In the genomic region with DNA sequence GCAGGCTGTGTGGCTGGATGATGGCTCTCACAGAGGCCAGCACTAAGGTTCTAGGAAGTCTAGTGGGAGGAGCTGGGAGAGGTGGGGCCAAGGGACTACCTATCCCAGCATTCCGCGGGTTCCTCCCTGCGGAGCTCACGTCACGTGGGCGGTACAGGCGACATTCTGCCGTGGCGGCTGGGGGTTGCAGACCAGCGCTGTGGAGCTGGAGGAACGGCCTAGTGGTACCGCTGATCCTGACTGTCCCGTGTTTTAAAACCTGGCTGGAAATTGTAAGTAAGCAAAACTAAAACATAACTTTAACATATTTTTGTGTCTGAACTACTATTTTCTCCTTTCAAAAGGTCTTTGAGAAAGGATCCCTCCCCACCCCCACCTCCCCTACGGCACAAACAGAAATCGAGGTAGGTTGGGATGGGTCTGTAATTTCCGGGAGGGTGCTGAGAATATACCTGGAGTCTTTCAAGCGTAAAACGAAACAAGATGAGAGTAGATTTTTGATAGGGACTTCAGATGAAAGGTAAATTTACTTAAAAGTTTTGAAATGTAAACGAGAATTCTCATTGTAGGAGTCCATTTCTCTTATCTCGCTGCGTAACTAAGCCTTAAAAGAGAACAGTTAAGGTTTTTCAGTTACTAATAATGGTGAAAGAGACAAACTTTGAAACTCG, we compare ENCODE assay signal across 8 mouse cellular contexts. TPM values are rescaled to one million over a fixed set of nuclear protein-coding genes. Genes with fewer than 3 reads are reported as not detected.
A peak's percentile ranks its signal among the peaks of the same experiment; 100 is the strongest.
DNase-seq lines count a peak whose midpoint lies in the region; ATAC-seq and TF ChIP-seq lines count a peak whose summit lies in the region.

No protein-coding gene starts in this region.

- no peaks in the 10 kb centered on the region for H3K9me3 ChIP-seq in ES-E14 (ENCODE audit: control insufficient read depth, insufficient read depth, low read depth, low read length)
- H3K9me3 ChIP-seq in forebrain, embryonic 14.5 days (replicated peaks; ENCODE audit: control insufficient read depth, low read length), result no peaks in the 10 kb centered on the region
- no peaks in the 10 kb centered on the region for H3K9me3 ChIP-seq in liver, postnatal 0 days (ENCODE audit: low read length)
- no peaks in the 10 kb centered on the region for H3K9me3 ChIP-seq in neural tube, embryonic 13.5 days

- 2% methylated on average over 22 of the region's 22 CpGs for WGBS in forebrain, embryonic 14.5 days
- 1% methylated on average over 22 of the region's 22 CpGs for WGBS in liver, postnatal 0 days (ENCODE audit: insufficient replicate concordance)
- WGBS in neural tube, embryonic 13.5 days, result 2% methylated on average over 22 of the region's 22 CpGs

- peak; percentile 87 for ATAC-seq in forebrain, embryonic 14.5 days
- peak; percentile 61 for ATAC-seq in liver, postnatal 0 days
- peak; percentile 73 for ATAC-seq in neural tube, embryonic 13.5 days (ENCODE audit: low read depth)

- no peak overlapping the region; the same call in 1 of the 2 replicates for H3K27ac ChIP-seq in ES-E14 (ENCODE audit: insufficient read depth, low read depth, low read length, poor library complexity, severe bottlenecking)
- no peak overlapping the region for H3K27ac ChIP-seq in forebrain, embryonic 14.5 days (ENCODE audit: low read depth, low read length)
- H3K27ac ChIP-seq in liver, postnatal 0 days (ENCODE audit: low read depth), result peak overlapping the region; percentile 81
- no peak overlapping the region; the same call in 1 of the 2 replicates for H3K27ac ChIP-seq in neural tube, embryonic 13.5 days (replicated peaks)

- no peaks in the 10 kb centered on the region for H3K4me1 ChIP-seq in ES-E14 (ENCODE audit: control insufficient read depth in 2 of 2, insufficient read depth in 2 of 2, low read length in 2 of 2, poor library complexity in 1 of 2)
- peaks cover 13% of the 10 kb centered on the region for H3K4me1 ChIP-seq in forebrain, embryonic 14.5 days (ENCODE audit: control insufficient read depth, insufficient read depth, low read length)
- H3K4me1 ChIP-seq in liver, postnatal 0 days (ENCODE audit: insufficient read depth), result peaks cover 25% of the 10 kb centered on the region
- peaks cover 36% of the 10 kb centered on the region for H3K4me1 ChIP-seq in neural tube, embryonic 13.5 days (replicated peaks)

- no peak for TF ChIP-seq CTCF in liver, postnatal 0 days (IDR thresholded peaks at IDR 0.05; ENCODE audit: low read depth)

- no peaks in the 10 kb centered on the region for H3K27me3 ChIP-seq in forebrain, embryonic 14.5 days (replicated peaks; ENCODE audit: control insufficient read depth, insufficient read depth, low read length)
- H3K27me3 ChIP-seq in liver, postnatal 0 days (ENCODE audit: insufficient read depth, low read length), result no peaks in the 10 kb centered on the region
- no peaks in the 10 kb centered on the region for H3K27me3 ChIP-seq in neural tube, embryonic 13.5 days

- peak; percentile 94 for DNase-seq in ES-E14 (ENCODE audit: low read depth, low spot score)
- DNase-seq in cerebellum, adult 11 months, result peak; percentile 85
- peak; percentile 96 for DNase-seq in forebrain, embryonic 14.5 days (ENCODE audit: low spot score)
- DNase-seq in heart, postnatal 14 days, result peak; percentile 89 to 92
- DNase-seq in layer of hippocampus, adult 11-12 months (ENCODE audit: low spot score), result peak; percentile 89
- peak; percentile 95 for DNase-seq in liver, postnatal 0 days
- peak; percentile 94 for DNase-seq in telencephalon, adult 2 months (ENCODE audit: low read depth, low spot score)

- peak overlapping the region; percentile 58 for H3K4me2 ChIP-seq in forebrain, embryonic 14.5 days (ENCODE audit: low read length)
- peak overlapping the region; percentile 68 for H3K4me2 ChIP-seq in liver, postnatal 0 days (ENCODE audit: low read depth, low read length)
- peak overlapping the region; percentile 68 for H3K4me2 ChIP-seq in neural tube, embryonic 13.5 days

- peak overlapping the region; percentile 65 to 76 for H3K4me3 ChIP-seq in ES-E14 (ENCODE audit: insufficient read depth in 1 of 2, low read depth in 1 of 2, low read length in 2 of 2, poor library complexity in 1 of 2, severe bottlenecking in 1 of 2)
- H3K4me3 ChIP-seq in forebrain, embryonic 14.5 days (ENCODE audit: low read depth, low read length), result peak overlapping the region; percentile 58
- peak overlapping the region; percentile 79 for H3K4me3 ChIP-seq in liver, postnatal 0 days (ENCODE audit: low read depth, low read length)
- peak overlapping the region; percentile 63 for H3K4me3 ChIP-seq in neural tube, embryonic 13.5 days

- H3K9ac ChIP-seq in ES-E14 (ENCODE audit: insufficient read depth, low read depth, low read length, poor library complexity, severe bottlenecking), result peak overlapping the region; percentile 38; the same call in 1 of the 2 replicates
- H3K9ac ChIP-seq in forebrain, embryonic 14.5 days (ENCODE audit: low read length), result peak overlapping the region; percentile 71
- peak overlapping the region; percentile 75 for H3K9ac ChIP-seq in liver, postnatal 0 days (replicated peaks)
- H3K9ac ChIP-seq in neural tube, embryonic 13.5 days, result peak overlapping the region; percentile 79

- in situ Hi-C loops in ES-E14 (cut with MboI; ENCODE audit: low sequenced_read_pairs in 2 of 2, unreplicated experiment in 2 of 2), result no loop called here

- H3K36me3 ChIP-seq in ES-E14 (ENCODE audit: control insufficient read depth, insufficient read depth, low read length, poor library complexity, severe bottlenecking), result peaks cover 11% of the 10 kb centered on the region
- H3K36me3 ChIP-seq in forebrain, embryonic 14.5 days (ENCODE audit: control insufficient read depth, insufficient read depth, low read length), result peaks cover 11% of the 10 kb centered on the region
- peaks cover 27% of the 10 kb centered on the region for H3K36me3 ChIP-seq in liver, postnatal 0 days (replicated peaks; ENCODE audit: insufficient read depth, low read length)
- H3K36me3 ChIP-seq in neural tube, embryonic 13.5 days, result 0 out of 2 replicates have a peak, but pooled peaks cover 12% of the 10 kb centered on the region

- intact Hi-C loops in heart, postnatal 14 days (cut with DNase I), result loop anchor here (5.0 kb wide), 1 partner anchor 41 kb away; no protein-coding TSS in a partner anchor

- TF ChIP-seq EP300 in liver, postnatal 0 days (IDR thresholded peaks at IDR 0.05; ENCODE audit: low read depth), result no peak

TF ChIP-seq in ES-E14, 5 proteins besides CTCF, POLR2A, EP300 and RAD21:
- TF ChIP-seq CHD2 (IDR thresholded peaks at IDR 0.05; ENCODE audit: low read depth, low read length), result peak; percentile 42; the same call in 1 of the 2 replicates
- TF ChIP-seq HCFC1 (IDR thresholded peaks at IDR 0.05; ENCODE audit: borderline replicate concordance, insufficient read depth, low read length), result peak; percentile 89
- TF ChIP-seq MAFK (IDR thresholded peaks at IDR 0.05; ENCODE audit: insufficient read depth, low read depth, low read length), result no peak
- no peak for TF ChIP-seq ZC3H11A (IDR thresholded peaks at IDR 0.05; ENCODE audit: borderline replicate concordance, low read depth, low read length)
- no peak for TF ChIP-seq ZNF384 (IDR thresholded peaks at IDR 0.05; ENCODE audit: low read depth, low read length)
TF ChIP-seq in ES-E14: peak in this region for 2.

RNA-seq across cellular contexts. Expression of gene Tor1aip1, which starts 4.6 kb away (rescaled TPM):
- total RNA-seq in ES-E14 (2012; rRNA removed), result 27.9 and 28.5 TPM in 2 replicates
- polyA plus RNA-seq in forebrain, embryonic 14.5 days (2014; fragmentation: Nextera tagmentation; extraction: Ambion mirVana), result 24.3 and 29.7 TPM in 2 replicates
- 10 to 100 TPM; 70.8 to 74.8 TPM for total RNA-seq in heart, postnatal 14 days (2021)
- 29.1 and 29.2 TPM in 2 replicates for polyA plus RNA-seq in liver, postnatal 0 days (2015; fragmentation: Nextera tagmentation; extraction: Ambion mirVana)
- 24.2 and 26.5 TPM in 2 replicates for polyA plus RNA-seq in neural tube, embryonic 13.5 days (2015; fragmentation: Nextera tagmentation; extraction: Ambion mirVana)

RNA-seq across cellular contexts. Expression of gene Tor1aip2, which starts 5.7 kb away (rescaled TPM):
- total RNA-seq in ES-E14 (2012; rRNA removed), result 94.3 and 107 TPM in 2 replicates
- polyA plus RNA-seq in forebrain, embryonic 14.5 days (2014; fragmentation: Nextera tagmentation; extraction: Ambion mirVana), result 87.9 and 92.0 TPM in 2 replicates
- total RNA-seq in heart, postnatal 14 days (2021), result 10 to 100 TPM; 49.4 to 50.1 TPM
- polyA plus RNA-seq in liver, postnatal 0 days (2015; fragmentation: Nextera tagmentation; extraction: Ambion mirVana), result 43.7 and 45.3 TPM in 2 replicates
- 77.3 and 78.9 TPM in 2 replicates for polyA plus RNA-seq in neural tube, embryonic 13.5 days (2015; fragmentation: Nextera tagmentation; extraction: Ambion mirVana)
